Mouse (Mus musculus): ENCODE data around the gene Ankrd27. TPM values are rescaled to one million over a fixed set of nuclear protein-coding genes. Genes with fewer than 3 reads are reported as not detected.
"Not testable (repeated sequence)": the region's sequence is repeated elsewhere in the genome, so short reads cannot be mapped to it uniquely, and the experiment has no call there.

Ankrd27 gene
- polyA plus RNA-seq, 1 experiment = 20.7 TPM

DNA sequence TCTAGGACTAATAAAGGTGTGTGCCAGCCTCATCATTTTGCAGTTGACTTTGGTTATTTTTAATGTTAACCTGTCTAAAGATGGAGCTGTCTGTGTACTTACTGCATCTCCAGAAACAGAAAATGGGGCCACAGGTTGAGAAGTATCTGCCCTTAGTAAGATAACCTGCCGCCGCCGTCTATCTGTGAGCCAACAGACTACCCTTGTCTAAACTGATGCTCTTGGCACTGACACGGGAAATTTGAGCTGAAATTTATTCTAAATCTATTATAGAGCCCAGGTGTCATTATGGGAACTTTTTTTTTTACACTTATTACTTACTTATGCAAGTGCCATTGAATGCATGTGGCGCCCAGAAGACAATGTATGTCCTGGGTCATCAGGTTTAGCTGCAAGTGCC lies 29.1 kb upstream of the Ankrd27 start:
- peaks cover 6% of the 10 kb centered on the region for H3K4me1 ChIP-seq (ENCODE audit: control insufficient read depth, insufficient read depth, low read length)
- H3K4me3 ChIP-seq (replicated peaks; ENCODE audit: control insufficient read depth, low read depth, low read length) = no peak overlapping the region
- TF ChIP-seq CTCF (IDR thresholded peaks at IDR 0.05; ENCODE audit: control insufficient read depth, insufficient read depth, low read length) (no peak), POLR2A (IDR thresholded peaks at IDR 0.05; ENCODE audit: borderline replicate concordance, control insufficient read depth, low read depth, low read length) (no peak)
- 68% methylated on average over 5 of the region's 5 CpGs for WGBS
- peak overlapping the region; percentile 9 for H3K27ac ChIP-seq (ENCODE audit: control insufficient read depth, insufficient read depth, low read depth, low read length, poor library complexity)

DNA sequence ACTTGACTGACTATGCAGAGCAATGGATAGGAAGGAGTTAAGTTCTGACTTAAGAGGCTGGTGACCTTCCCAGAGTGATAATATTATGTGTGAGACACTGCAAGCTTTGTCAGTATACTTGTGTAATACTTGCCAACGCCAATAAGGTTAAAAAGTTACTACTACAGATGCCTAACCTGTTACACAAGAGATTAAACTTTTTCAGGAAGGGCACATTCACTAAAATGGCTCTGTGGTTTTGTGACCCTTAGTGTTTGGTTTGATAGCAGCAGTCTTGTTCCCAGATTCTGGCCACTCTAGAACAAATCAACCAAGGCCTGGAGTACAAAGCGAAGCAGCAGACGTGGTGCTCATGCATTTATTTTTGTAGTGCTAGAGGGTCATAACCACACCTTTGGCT lies 28.5 kb upstream of the Ankrd27 start:
- peak overlapping the region; percentile 37; the same call in 1 of the 2 replicates for H3K27ac ChIP-seq (ENCODE audit: control insufficient read depth, insufficient read depth, low read depth, low read length, poor library complexity)
- H3K4me1 ChIP-seq (ENCODE audit: control insufficient read depth, insufficient read depth, low read length) = peaks cover 6% of the 10 kb centered on the region
- no peak overlapping the region for H3K4me3 ChIP-seq (replicated peaks; ENCODE audit: control insufficient read depth, low read depth, low read length)
- 18% methylated on average over 3 of the region's 3 CpGs for WGBS
- TF ChIP-seq CTCF (IDR thresholded peaks at IDR 0.05; ENCODE audit: control insufficient read depth, insufficient read depth, low read length) (no peak), POLR2A (IDR thresholded peaks at IDR 0.05; ENCODE audit: borderline replicate concordance, control insufficient read depth, low read depth, low read length) (no peak)

DNA sequence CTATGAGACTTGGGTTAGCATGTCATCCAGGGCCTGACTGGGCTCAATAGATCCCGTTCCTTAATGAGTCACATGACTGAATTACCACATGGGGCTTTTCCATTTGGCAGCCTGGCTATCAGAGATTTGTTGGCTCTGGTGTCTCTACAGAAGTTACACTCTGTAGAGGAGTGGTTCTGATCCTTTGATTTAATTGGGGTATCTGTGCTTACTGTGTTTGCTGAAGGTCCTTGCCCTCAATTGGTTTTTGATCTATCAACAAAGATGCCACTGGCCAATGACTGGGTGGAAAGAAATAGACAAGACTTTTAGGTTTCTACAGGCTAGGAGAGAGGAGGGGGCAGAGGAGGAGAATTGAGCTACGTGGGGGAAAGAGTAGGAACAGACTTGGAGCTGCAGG lies 27.4 kb upstream of the Ankrd27 start:
- TF ChIP-seq CTCF (IDR thresholded peaks at IDR 0.05; ENCODE audit: control insufficient read depth, insufficient read depth, low read length) = no peak
- TF ChIP-seq POLR2A (IDR thresholded peaks at IDR 0.05; ENCODE audit: borderline replicate concordance, control insufficient read depth, low read depth, low read length) = no peak
- peaks cover 6% of the 10 kb centered on the region for H3K4me1 ChIP-seq (ENCODE audit: control insufficient read depth, insufficient read depth, low read length)
- H3K4me3 ChIP-seq (replicated peaks; ENCODE audit: control insufficient read depth, low read depth, low read length) = no peak overlapping the region
- 79% methylated on average over 2 of the region's 2 CpGs for WGBS
- no peak overlapping the region for H3K27ac ChIP-seq (ENCODE audit: control insufficient read depth, insufficient read depth, low read depth, low read length, poor library complexity)

DNA sequence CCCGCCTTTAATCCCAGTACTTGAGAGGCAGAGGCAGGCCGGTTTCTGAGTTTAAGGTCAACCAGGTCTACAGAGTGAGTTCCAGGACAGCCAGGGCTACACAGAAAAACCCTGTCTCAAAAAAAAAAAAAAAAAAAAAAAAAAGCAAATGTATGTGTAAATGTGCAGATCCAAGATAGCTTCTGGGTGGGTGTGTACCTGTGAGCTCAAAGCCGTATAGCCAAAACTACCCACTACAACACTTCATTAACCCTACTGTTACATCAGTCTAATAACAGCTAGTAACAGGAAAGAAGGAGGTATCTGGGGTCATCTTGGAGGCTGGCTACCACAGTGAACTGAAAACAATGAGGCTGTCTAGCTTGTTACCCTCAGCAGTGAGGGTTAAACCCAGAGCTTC lies 26.2 kb upstream of the Ankrd27 start:
- peak overlapping the region; percentile 23; the same call in 1 of the 2 replicates for H3K27ac ChIP-seq (ENCODE audit: control insufficient read depth, insufficient read depth, low read depth, low read length, poor library complexity)
- no peak for TF ChIP-seq POLR2A (IDR thresholded peaks at IDR 0.05; ENCODE audit: borderline replicate concordance, control insufficient read depth, low read depth, low read length)
- TF ChIP-seq CTCF (IDR thresholded peaks at IDR 0.05; ENCODE audit: control insufficient read depth, insufficient read depth, low read length) = no peak
- H3K4me3 ChIP-seq (replicated peaks; ENCODE audit: control insufficient read depth, low read depth, low read length) = no peak overlapping the region
- WGBS = 55% methylated on average over 3 of the region's 3 CpGs
- peaks cover 4% of the 10 kb centered on the region for H3K4me1 ChIP-seq (ENCODE audit: control insufficient read depth, insufficient read depth, low read length)

DNA sequence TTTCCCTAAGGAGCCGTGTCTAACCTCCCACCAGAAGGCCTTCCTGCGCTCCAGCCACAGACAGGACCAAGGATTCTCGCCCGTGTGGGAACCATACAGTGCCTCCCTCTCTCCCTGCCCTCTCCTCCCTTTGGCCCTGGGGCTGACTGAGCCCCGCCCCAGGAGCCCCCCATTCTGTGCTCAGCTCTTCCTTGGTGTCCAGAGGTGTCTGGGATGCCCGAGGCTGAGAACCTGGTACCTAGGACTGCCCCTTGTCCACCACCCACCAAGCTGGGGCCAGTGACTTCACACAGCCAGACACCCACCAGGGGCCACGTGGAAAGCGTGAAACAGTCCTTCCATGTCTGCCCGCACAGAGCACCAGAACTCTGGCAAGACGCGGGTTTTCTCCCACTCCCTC lies 23.0 kb upstream of the Ankrd27 start:
- peaks cover 2% of the 10 kb centered on the region for H3K4me1 ChIP-seq (ENCODE audit: control insufficient read depth, insufficient read depth, low read length)
- 79% methylated on average over 11 of the region's 11 CpGs for WGBS
- H3K27ac ChIP-seq (ENCODE audit: control insufficient read depth, insufficient read depth, low read depth, low read length, poor library complexity) = no peak overlapping the region; the same call in 1 of the 2 replicates
- TF ChIP-seq CTCF (IDR thresholded peaks at IDR 0.05; ENCODE audit: control insufficient read depth, insufficient read depth, low read length) (no peak), POLR2A (IDR thresholded peaks at IDR 0.05; ENCODE audit: borderline replicate concordance, control insufficient read depth, low read depth, low read length) (no peak)
- no peak overlapping the region for H3K4me3 ChIP-seq (replicated peaks; ENCODE audit: control insufficient read depth, low read depth, low read length)

DNA sequence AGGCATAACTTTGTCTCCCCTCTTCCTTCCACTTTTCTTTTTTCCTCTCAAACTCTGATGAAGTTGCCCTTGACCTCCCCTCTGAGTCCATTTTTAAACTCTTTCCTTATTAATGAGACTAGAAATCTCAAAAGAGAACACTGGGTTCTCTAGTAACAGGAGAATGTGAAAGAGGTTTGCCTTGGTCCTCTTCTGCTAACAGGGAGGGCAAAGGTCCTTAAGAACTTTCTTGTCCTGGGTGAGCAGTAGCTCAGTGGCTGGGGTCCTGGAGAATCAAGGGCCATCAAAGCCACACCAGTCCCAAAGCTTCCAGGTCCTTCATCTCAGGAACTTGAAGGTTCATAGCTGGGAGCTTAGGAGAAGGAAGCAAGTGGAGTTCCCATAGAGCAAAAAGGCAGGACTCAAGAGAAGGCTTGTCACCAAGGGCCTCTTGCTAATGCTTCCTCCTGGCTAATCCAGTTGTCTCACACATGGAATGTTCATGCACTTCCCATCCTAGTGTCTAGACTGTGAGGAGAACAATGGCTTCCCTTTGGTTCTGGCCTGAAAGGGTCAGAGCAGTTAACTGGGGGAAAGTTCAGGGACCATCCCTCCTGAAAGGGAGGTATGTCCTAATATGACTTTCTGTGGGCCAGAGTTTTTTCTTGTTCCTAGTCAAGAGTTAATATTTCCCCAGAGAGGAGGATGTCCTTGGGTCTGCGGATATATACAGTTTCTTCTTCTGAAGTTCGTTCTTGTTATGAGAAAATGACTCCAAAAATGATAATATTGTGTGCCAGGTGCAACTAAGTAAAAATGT lies 21.8 kb upstream of the Ankrd27 start:
- no peak overlapping the region for H3K4me3 ChIP-seq (replicated peaks; ENCODE audit: control insufficient read depth, low read depth, low read length)
- TF ChIP-seq CTCF (IDR thresholded peaks at IDR 0.05; ENCODE audit: control insufficient read depth, insufficient read depth, low read length) = no peak
- no peak for TF ChIP-seq POLR2A (IDR thresholded peaks at IDR 0.05; ENCODE audit: borderline replicate concordance, control insufficient read depth, low read depth, low read length)
- peaks cover 2% of the 10 kb centered on the region for H3K4me1 ChIP-seq (ENCODE audit: control insufficient read depth, insufficient read depth, low read length)
- no peak overlapping the region for H3K27ac ChIP-seq (ENCODE audit: control insufficient read depth, insufficient read depth, low read depth, low read length, poor library complexity)
- 85% methylated on average over 2 of the region's 2 CpGs for WGBS

DNA sequence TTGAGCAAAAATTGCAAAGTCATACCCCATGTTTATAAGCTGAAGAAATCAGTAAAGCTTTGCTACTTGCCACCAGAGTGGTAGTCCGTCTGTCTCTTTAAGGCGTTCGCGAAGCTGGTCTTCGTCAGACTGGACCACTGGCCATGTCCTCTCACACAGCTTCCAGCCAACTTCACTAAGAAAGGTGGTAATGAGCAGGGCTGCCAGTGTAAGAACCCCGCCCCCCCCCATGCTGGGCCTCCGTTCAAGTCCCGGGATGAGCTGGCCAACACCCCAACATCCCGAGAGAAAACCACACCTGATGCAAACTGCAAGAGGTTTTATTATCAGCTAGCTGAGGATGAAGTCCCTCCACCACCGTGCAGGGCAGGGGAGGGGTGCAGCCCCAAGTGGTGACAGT lies 21.2 kb upstream of the Ankrd27 start:
- H3K4me3 ChIP-seq (replicated peaks; ENCODE audit: control insufficient read depth, low read depth, low read length); H3K4me1 ChIP-seq (ENCODE audit: control insufficient read depth, insufficient read depth, low read length); H3K27ac ChIP-seq (ENCODE audit: control insufficient read depth, insufficient read depth, low read depth, low read length, poor library complexity): not testable (repeated sequence)
- WGBS = 82% methylated on average over 10 of the region's 10 CpGs

DNA sequence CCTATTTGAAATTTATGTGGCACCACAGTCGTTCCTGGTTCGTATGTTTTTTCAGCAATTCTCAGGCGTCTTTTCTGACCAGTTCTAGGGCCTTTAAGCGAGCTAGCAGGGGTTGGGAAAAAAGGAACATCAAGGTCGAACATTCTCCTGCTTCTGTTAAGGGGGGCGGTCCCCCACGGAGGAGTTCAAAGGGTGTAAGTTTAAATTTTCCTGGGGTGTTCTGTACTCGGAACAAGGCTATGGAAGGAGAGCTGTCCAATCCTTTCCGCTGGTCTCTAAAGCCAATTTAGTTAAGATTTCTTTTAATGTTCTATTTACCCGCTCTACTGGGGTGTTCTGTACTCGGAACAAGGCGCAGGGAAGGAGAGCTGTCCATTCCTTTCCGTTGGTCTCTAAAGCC lies 20.1 kb upstream of the Ankrd27 start:
- H3K4me3 ChIP-seq (replicated peaks; ENCODE audit: control insufficient read depth, low read depth, low read length); H3K4me1 ChIP-seq (ENCODE audit: control insufficient read depth, insufficient read depth, low read length); H3K27ac ChIP-seq (ENCODE audit: control insufficient read depth, insufficient read depth, low read depth, low read length, poor library complexity): not testable (repeated sequence)
- 84% methylated on average over 13 of the region's 13 CpGs for whole genome bisulfite sequencing

DNA sequence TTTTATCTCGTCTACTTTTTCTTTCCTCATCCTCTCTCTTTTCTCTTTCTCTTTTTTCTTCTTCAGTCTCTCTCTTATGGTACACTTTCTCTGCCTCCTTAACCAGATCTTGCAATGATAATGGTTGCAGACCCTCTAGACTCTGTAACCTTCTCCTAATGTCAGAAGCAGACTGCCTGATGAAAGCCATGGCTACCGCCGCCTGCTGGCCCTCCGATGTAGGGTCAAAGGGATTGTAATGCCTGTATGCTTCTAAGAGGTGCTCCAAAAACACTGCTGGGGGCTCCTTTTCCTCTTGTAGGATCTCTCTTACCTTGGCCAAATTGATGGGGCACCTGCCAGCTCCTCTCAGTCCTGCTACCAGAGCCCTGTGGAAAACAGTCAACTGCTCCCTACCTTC lies 16.3 kb upstream of the Ankrd27 start:
- not testable (repeated sequence) for H3K4me3 ChIP-seq (replicated peaks; ENCODE audit: control insufficient read depth, low read depth, low read length); H3K27ac ChIP-seq (ENCODE audit: control insufficient read depth, insufficient read depth, low read depth, low read length, poor library complexity); H3K4me1 ChIP-seq (ENCODE audit: control insufficient read depth, insufficient read depth, low read length)
- 87% methylated on average over 4 of the region's 4 CpGs for WGBS

DNA sequence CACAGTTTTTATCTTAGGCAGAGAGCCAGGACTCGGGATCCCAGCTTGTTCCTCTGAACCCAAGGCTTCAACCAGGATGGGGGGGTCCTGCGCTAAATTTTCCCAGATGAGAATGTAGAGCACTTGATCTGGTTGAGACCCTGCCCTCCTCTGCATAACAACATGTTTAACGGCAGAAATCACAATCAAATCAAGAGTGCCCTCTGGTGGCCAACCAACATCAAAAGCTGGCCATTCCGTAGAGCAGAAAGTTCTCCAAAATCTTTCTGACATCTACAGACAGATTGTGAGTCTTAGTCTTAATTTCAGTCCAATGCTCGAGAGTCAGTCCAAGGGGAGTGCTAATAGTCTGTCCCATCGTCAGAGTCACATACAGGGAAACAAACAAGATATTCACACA lies 15.2 kb upstream of the Ankrd27 start:
- H3K4me3 ChIP-seq (replicated peaks; ENCODE audit: control insufficient read depth, low read depth, low read length); H3K27ac ChIP-seq (ENCODE audit: control insufficient read depth, insufficient read depth, low read depth, low read length, poor library complexity); H3K4me1 ChIP-seq (ENCODE audit: control insufficient read depth, insufficient read depth, low read length): not testable (repeated sequence)
- WGBS = 17% methylated on average over 6 of the region's 6 CpGs
